Mouse (Mus musculus) spleen, adult 2 months (tissue): Measurements from ENCODE around the gene Sptan1. TPM values are rescaled to one million over a fixed set of nuclear protein-coding genes. Genes with fewer than 3 reads are reported as not detected.

Experiments used
- DNase-seq, 2 experiments: peaks; one replicate each; pipeline versions ENCODE4 v3.0.0 to v3.0.0-alpha.2; 2012 to 2021; ENCODE audit warnings: low spot score in 2 of 2, low read depth in 1 of 2
- H3K27ac ChIP-seq: fragments of 200-500 bp; 2 replicates; pipeline ENCODE4 v1.5.1; 2012; ENCODE audit warnings: low read length, inconsistent platforms; ENCODE audit not compliant: insufficient read depth
- H3K27me3 ChIP-seq: fragments of 200-500 bp; 2 replicates; pipeline ENCODE4 v1.6.1; 2012; ENCODE audit warnings: mild to moderate bottlenecking, moderate library complexity, low read length, inconsistent platforms; ENCODE audit not compliant: control insufficient read depth, insufficient read depth
- H3K36me3 ChIP-seq: fragments of 200-500 bp; 2 replicates; pipeline ENCODE4 v1.6.1; 2012; ENCODE audit warnings: mild to moderate bottlenecking, low read length, inconsistent platforms; ENCODE audit not compliant: control insufficient read depth, insufficient read depth
- H3K4me1 ChIP-seq: fragments of 200-500 bp; 2 replicates; pipeline ENCODE4 v1.6.1; 2011; ENCODE audit warnings: inconsistent platforms; ENCODE audit not compliant: control insufficient read depth, insufficient read depth, insufficient read length
- H3K4me3 ChIP-seq: fragments of 200-500 bp; 2 replicates; pipeline ENCODE4 v1.5.1; 2011; ENCODE audit warnings: mild to moderate bottlenecking, inconsistent platforms; ENCODE audit not compliant: insufficient read depth, insufficient read length; ENCODE audit errors: extremely low read depth
- CTCF ChIP-seq: fragments of 200-500 bp; IDR thresholded peaks from 2 replicates; pipeline ENCODE4 v1.5.1; 2011; ENCODE audit warnings: mild to moderate bottlenecking, inconsistent platforms; ENCODE audit not compliant: insufficient read depth, insufficient read length, insufficient replicate concordance; ENCODE audit errors: extremely low read depth
- POLR2A ChIP-seq: fragments of 200-500 bp; IDR thresholded peaks from 2 replicates; pipeline ENCODE4 v1.6.1; 2011; ENCODE audit warnings: low read depth, low read length, inconsistent platforms
- WGBS: fragments of 180-500 bp; shearing (Covaris S2); methylation state at CpG from one replicate; pipeline ENCODE4 v1.1.7; 2018; 5-methylcytosine and 5-hydroxymethylcytosine counted together
- polyA plus RNA-seq: library from polyadenylated mRNA; depleted of rRNA; stranded (reverse); fragments of >200 nt; gene quantifications from 2 replicates; pipeline ENCODE4 v1.2.3, GENCODE M21; 2012

Gene Sptan1
- polyA plus RNA-seq, 1 experiment: 101 TPM

DNA sequence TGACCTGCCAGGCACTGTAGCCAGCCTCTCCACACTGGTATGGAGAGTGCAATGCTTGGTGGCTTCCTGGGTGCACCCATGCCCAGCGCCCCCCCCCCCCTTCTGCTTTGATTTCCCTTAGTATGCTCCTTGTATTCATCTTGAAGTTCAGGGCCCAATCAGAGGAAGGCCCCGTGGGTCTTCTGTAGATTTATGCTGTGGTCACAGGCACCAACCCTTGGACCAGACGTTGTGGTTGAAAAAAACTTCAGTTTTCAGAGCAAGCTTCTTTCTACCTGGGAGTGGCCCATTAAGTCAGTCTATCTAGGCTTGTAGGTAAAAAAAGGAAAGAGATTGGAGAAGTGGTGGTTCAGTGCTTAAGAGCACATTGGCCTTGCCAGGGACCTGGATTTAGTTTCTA, 98.4 kb downstream of the Sptan1 start:
- Histone ChIP-seq H3K27ac (peak overlapping the region; percentile 19; the same call in 1 of the 2 replicates), H3K4me1 (peaks cover 4% of the 10 kb centered on the region; the same call in 1 of the 2 replicates)

DNA sequence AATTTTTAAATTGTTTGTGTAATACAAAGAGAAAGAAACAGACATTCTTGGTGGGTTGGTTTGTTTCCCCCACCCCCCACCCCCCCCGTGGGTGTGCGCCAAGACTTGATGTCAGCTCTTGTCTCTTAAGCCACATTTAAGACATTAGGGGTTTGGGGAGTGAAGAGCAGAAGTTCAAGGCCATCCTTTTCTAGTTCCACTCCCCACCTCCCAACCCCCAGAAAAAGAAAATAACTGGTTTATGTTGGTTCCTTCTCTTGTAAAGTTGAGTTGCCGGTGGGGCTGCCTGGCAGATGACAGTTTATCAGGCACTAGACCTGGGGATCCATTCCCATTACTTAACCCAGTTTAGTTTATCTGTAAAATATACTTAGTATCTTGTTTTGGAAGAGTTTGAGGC, 98.9 kb downstream of the Sptan1 start:
- DNase-seq: no peak
- 36% methylated on average over 3 of the region's 3 CpGs for WGBS
- H3K27me3 ChIP-seq: no peaks in the 10 kb centered on the region
- no peak overlapping the region for H3K27ac ChIP-seq
- H3K4me3 ChIP-seq: no peak overlapping the region
- TF ChIP-seq POLR2A (no peak), CTCF (no peak)
- peaks cover 5% of the 10 kb centered on the region for H3K36me3 ChIP-seq
- H3K4me1 ChIP-seq: peaks cover 4% of the 10 kb centered on the region; the same call in 1 of the 2 replicates

More for the DNA sequence above, 98.4 kb downstream of the Sptan1 start:
- Histone ChIP-seq H3K27me3 (no peaks in the 10 kb centered on the region), H3K36me3 (peaks cover 2% of the 10 kb centered on the region), H3K4me3 (no peak overlapping the region)
- no peak for TF ChIP-seq POLR2A
- TF ChIP-seq CTCF: no peak
- WGBS: 10% methylated on average over 2 of the region's 3 CpGs
- DNase-seq: no peak

DNA sequence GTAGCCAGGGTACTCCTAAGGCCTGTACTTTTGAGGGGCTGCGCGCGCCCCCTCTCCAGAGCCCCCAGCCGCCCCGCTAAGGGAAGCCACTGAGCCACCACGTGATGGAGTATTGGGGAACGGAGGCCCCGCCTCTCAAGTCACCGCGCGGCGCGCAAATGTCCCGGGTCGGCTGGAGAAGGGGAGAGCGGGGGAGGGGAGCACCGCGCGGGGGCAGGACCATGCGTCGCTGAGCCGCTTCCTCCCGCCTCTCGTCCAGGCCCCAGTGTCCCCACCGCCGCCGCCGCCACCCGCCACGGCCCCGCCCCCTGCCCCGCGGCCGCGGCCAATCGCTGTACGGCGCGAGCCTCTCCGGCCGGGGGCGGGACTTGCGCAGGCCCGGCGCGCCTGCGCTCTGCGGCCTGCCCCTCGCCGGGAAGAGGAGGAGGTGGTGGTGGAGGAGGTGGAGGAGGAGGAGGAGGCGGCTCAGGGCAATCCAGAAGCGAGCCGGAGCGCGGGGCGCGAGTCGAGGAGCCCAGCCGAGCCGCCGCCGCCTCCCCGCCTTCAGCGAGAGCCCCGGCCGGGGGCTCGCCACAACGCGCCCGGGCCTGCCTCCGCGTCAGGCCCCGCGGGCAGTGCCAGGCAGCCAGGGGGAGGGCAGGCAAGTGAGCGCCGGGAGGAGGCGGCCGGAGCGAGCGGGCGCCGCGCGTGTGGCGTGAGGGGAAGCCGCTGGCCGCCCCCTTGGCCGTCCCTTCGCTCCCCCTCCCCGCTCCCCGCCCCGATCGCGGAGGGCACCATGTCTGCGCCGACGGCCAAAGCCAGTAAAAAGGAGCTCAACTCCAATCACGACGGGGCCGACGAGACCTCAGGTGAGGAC, 100.9 kb downstream of the Sptan1 start:
- 1% methylated on average over 37 of the region's 101 CpGs for WGBS
- no peak for TF ChIP-seq CTCF
- TF ChIP-seq POLR2A: peak; percentile 40; the same call in 1 of the 2 replicates
- peak; percentile 83 to 96 for DNase-seq

DNA sequence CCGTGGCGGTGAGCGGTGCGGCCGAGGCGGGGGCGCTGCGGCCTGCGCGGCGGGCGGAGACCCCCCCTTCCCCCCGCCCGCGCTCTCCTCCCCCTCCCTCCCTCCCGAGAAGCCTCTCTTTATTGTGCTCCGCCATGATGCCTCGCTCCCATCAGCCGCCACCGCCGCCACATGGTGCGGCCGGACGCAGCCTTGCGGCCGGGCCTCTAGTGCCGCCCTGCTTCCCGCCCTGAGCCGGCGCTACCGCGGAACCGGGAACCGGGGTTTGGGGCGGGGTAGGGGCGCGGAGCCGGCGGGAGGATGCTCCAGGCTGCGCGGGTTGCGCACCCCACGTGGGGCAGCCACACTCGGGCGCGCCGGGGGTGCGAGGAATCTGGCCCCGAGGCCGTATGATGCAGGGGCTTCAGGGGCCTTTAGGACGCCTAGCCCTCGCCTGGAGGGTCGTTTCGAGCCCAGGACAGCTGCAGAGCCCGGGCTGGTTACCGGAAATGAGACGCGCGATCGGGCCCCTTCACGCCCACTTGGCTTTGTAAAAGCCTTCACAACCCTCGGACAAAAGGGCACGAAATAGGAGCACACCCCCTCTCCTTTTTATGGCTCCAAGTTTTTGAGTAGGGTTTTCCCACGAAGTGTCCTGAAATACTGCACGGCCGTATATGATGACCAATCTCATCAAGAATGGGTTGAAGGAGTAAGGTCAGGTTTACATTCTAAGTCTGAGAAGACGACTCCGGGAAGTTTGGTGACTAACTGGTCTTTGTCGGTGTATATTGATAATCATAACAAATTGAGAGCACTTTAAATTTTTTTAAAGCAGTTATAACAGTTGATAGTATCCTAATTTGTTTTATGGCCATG, 101.9 kb downstream of the Sptan1 start:
- Histone ChIP-seq H3K4me1 (peaks cover 4% of the 10 kb centered on the region; the same call in 1 of the 2 replicates), H3K27me3 (no peaks in the 10 kb centered on the region), H3K36me3 (peaks cover 10% of the 10 kb centered on the region), H3K27ac (peak overlapping the region; percentile 96), H3K4me3 (peak overlapping the region; percentile 96)
- peak in 1 of 2 experiments; percentile 47 for DNase-seq
- TF ChIP-seq CTCF (no peak), POLR2A (no peak)
- WGBS: under 1% methylated on average over 60 of the region's 69 CpGs

More for the DNA sequence above, 100.9 kb downstream of the Sptan1 start:
- Histone ChIP-seq H3K4me3 (peak overlapping the region; percentile 96), H3K4me1 (peaks cover 4% of the 10 kb centered on the region; the same call in 1 of the 2 replicates), H3K36me3 (peaks cover 10% of the 10 kb centered on the region), H3K27ac (peak overlapping the region; percentile 96), H3K27me3 (no peaks in the 10 kb centered on the region)

DNA sequence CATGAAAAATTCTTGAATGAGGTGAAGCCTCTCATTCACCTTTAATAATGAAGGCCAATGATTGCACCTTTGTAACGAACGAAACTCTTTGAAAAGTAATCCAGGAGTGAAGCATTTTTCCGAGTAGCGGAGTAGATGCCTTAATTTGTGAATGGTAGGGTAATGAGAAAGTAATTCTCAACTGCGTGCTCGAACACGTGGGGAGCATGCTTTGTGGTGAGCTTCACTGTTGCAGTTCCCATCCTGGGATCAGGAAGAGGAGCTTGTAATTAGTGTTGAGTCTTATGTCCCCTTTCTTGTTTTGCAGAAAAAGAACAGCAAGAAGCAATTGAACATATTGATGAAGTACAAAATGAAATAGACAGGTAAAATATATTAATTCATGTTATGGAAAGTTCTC, 102.6 kb downstream of the Sptan1 start:
- Histone ChIP-seq H3K4me3 (no peak overlapping the region; the same call in 1 of the 2 replicates), H3K4me1 (peaks cover 4% of the 10 kb centered on the region; the same call in 1 of the 2 replicates), H3K27me3 (no peaks in the 10 kb centered on the region), H3K27ac (no peak overlapping the region), H3K36me3 (peaks cover 12% of the 10 kb centered on the region)
- 17% methylated on average over 7 of the region's 7 CpGs for WGBS
- no peak for DNase-seq
- TF ChIP-seq CTCF (no peak), POLR2A (no peak)

DNA sequence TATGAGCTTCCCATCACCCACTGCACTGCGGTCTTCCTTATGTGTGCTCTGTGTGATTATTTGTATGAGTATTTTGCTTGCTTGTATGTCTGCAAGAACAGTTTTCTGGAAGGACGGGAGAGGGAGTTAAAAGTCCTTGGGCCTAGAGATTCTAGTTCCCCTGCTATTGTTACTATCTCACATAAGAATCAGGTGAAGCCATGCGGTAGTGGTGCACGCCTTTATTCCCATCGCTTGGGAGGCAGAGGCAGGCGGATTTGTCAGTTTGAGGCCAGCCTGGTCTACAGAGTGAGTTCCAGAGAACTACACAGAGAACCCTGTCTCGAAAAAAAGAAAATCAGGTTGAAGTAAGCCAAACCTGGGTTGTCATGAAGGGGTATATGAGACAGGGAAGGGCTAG, 107.5 kb downstream of the Sptan1 start:
- Histone ChIP-seq H3K4me1 (no peaks in the 10 kb centered on the region), H3K27ac (no peak overlapping the region), H3K36me3 (peaks cover 13% of the 10 kb centered on the region), H3K27me3 (no peaks in the 10 kb centered on the region), H3K4me3 (no peak overlapping the region)
- no peak for DNase-seq
- TF ChIP-seq CTCF (no peak), POLR2A (no peak)
- 87% methylated on average over 7 of the region's 7 CpGs for WGBS
